11 mouse cellular contexts compared by ENCODE assay signal in genomic region chrX:35898501-35898766, GRCm38 (mm10).
"Had no signal": no experiment of that assay in that cellular context is flagged by ENCODE, and none has a peak within 500 bp of the region (broad histone marks: within the 10 kb centered on the region; RNA-seq: fewer than 3 reads in every experiment).

No protein-coding gene starts in this region.

- H3K27ac ChIP-seq: left cerebral cortex, adult 2 months; limb, embryonic 10.5 days; liver, embryonic 12.5 days; lung, embryonic 15.5 days; midbrain, embryonic 15.5 days; neural tube, embryonic 12.5 days had no signal

- H3K4me1 ChIP-seq: limb, embryonic 10.5 days; liver, embryonic 12.5 days; lung, embryonic 15.5 days; midbrain, embryonic 15.5 days; neural tube, embryonic 12.5 days had no signal

- DNase-seq: kidney, adult 8-10 months; kidney, postnatal 25 days; retina, postnatal 1 day had no signal

- H3K36me3 ChIP-seq: limb, embryonic 10.5 days; liver, embryonic 12.5 days; lung, embryonic 15.5 days; midbrain, embryonic 15.5 days; neural tube, embryonic 12.5 days had no signal

- H3K4me2 ChIP-seq: liver, embryonic 12.5 days; lung, embryonic 15.5 days; midbrain, embryonic 11.5 days; midbrain, embryonic 15.5 days; neural tube, embryonic 12.5 days had no signal

- H3K4me3 ChIP-seq: left cerebral cortex, adult 2 months; limb, embryonic 10.5 days; liver, embryonic 12.5 days; lung, embryonic 15.5 days; midbrain, embryonic 15.5 days; neural tube, embryonic 12.5 days had no signal

- H3K9ac ChIP-seq: liver, embryonic 12.5 days; lung, embryonic 15.5 days; midbrain, embryonic 15.5 days; neural tube, embryonic 12.5 days had no signal

- H3K27me3 ChIP-seq: liver, embryonic 12.5 days; lung, embryonic 15.5 days; midbrain, embryonic 15.5 days; neural tube, embryonic 12.5 days had no signal

- H3K9me3 ChIP-seq: limb, embryonic 10.5 days; liver, embryonic 12.5 days; lung, embryonic 15.5 days; midbrain, embryonic 15.5 days; neural tube, embryonic 12.5 days had no signal

- ATAC-seq: intestine, postnatal 0 days; liver, embryonic 12.5 days; midbrain, embryonic 15.5 days had no signal
